Mouse (Mus musculus) lung, postnatal 4 days (tissue): ENCODE results near the gene Trim15.

Experiments used
- DNase-seq, 2 experiments: peaks; one replicate each; pipeline ENCODE4 v3.0.0; 2021

The Trim15 gene

DNA sequence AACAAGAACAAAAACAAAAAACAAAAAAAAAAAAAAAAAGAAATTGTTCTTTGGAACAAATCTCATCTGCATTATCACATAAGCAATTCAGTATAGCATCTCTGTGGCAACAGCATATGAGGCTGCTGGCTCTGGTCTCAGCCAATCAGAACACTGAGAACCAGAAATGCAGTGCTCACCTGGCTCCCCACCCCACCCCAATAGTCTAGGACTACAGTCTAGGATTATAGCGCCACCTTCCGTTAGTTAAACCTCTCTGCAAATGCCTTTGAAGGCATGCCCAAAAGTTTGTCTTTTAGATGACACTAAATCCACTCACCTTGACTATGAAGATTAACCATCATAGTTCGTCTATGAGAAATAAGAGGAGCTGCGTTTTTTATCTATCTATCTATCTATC, 41.5 kb downstream of the Trim15 start:
- DNase-seq, result no peak

DNA sequence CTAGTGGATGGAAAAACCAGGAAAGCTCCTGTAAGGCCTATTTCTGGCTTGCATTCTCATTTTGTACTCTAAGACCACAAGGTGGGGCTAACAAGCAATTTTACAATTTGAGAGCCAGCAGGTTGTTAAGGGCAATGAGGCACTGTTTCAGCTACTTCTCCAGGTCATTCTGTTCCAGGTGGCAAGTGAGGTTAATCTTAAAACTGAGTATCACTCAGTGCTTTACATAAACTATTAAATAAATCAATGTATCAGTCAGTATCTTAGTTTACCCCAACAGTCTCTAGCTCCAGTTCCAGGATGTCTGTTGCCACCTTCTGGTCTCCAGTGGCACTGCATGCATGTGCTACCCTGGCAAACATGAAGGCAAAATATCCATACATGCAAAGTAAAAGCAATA, 43.0 kb downstream of the Trim15 start:
- peak in 1 of 2 experiments; percentile 66 for DNase-seq

DNA sequence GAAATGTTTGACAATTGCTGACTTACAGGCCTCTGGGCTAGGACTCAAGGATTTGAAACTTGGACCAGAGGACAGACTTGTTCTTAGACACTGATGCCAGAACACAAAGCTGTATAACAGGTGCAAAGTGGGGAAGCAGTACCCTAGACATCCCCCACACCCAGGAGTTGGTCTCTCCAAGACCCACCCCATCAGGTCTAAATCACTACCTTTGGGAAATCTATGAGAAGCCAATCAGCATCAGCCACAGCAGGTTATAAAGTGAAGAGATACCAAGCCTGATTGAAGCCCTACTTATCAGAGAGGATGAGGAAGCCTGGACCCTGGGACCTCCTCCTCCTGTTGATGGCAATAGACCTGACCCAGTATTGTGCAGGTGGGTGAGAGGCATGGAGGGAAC, 55.1 kb downstream of the Trim15 start, which contains the start of gene H2-M10.6:
TSS of gene H2-M10.6 (plus strand) at position 301 of the 400 bp plus-strand sequence.
- DNase-seq, result no peak
